Mouse (Mus musculus) heart, adult 18-20 months (tissue): ENCODE data around the gene Dis3. TPM values are rescaled to one million over a fixed set of nuclear protein-coding genes. Genes with fewer than 3 reads are reported as not detected.
A peak's percentile ranks its signal among the peaks of the same experiment; 100 is the strongest.
"Not testable (repeated sequence)": the region's sequence is repeated elsewhere in the genome, so short reads cannot be mapped to it uniquely, and the experiment has no call there.

ENCODE experiments used
- DNase-seq, 2 experiments: peaks; one replicate each; pipeline ENCODE4 v3.0.0; 2021 to 2022; ENCODE audit warnings: mixed read lengths in 1 of 2
- total RNA-seq, 2 experiments: library from RNA; stranded (reverse); gene quantifications; 2 replicates each; pipeline ENCODE4 v1.2.3; 2021

Gene Dis3
- total RNA-seq, 2 experiments from 2014 or later: 9.4 to 10.3 TPM

DNA sequence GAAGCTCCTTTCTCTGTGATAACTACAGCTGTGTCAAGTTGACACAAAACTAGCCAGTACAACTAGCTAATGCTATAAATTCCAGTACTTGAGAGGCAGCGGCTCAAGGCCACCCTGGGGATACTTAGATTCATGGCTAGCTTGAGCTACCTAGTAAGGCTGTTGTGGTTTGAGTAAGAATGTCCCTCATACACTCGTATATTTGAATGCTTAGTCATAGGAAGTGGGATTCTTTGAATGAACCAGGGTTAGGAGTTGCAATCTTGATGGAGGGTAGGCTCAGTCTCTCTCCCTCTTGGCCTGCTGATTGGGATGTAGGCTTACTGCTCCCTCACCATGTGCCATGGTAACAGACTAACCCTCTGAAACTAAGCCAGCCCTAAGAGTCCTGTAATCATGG lies 36.5 kb downstream of the Dis3 start:
- no peak for DNase-seq

DNA sequence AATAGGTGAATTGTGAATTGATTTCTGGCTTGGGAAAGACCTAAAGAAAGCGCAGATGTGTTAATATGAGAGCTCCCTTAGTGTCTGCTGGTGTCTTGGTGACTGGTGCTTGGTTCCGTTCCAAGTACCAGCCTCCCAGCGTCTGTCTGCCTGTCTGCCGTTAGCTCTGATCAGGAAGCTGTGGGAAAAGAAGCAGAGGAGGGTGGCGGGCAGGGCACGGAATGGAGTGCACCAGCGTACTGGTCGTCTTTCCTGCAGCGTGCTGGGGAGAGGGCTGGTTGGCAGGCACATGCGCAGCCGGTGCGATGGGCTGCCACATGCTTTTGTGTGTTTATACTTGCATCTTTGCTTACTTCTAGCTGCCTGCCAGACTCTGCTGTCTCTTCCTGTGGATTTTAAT lies 39.0 kb downstream of the Dis3 start:
- no peak for DNase-seq

DNA sequence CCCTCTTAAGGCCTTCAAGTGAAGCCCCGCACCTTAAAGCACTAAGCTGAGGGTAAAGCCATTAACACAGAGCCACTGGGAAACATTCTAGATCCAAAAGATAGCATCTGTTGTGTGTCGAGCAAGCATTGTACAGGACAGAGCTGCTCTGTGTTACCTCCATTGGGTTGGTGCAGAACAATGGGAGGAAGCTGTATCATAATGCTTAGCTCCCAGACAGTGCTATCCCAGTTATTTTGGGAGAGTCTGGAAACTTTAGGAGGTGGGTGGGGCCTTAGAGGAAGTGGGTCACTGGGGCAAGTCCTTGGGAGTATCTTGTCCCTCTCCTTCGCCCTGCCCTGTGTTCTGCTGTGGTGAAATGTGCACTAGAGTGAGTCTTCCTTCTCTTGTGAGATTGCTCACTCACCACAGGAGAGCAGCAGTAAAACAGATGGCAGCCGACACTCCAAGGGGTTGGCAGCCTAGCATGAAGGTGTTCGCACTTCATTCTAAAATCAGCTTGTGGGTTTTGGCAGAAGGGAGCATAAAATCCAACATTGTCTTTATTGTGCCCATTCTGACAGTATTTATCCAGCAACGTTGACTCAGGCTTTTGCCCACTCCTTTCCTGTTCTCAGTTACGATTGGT lies 40.5 kb downstream of the Dis3 start:
- DNase-seq: no peak

DNA sequence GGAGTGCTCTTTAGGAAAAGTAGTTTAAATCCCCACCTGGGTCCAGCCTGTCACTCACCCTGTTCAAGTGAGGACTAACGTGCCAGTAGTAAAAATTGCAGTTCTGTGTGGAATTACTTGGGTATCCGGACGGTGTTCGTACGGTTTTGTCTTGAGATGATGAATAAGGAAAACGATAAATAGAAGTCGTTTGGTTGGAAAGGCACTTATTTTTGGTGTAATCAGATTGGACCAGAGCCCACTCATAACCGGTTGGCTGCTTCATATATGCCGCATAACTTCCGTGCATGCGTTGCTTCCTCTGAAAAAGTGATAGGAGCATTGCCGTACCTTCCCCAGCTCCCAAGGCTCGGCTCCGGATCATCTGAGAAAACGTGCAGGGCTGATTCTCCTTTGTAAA lies 52.8 kb downstream of the Dis3 start:
- DNase-seq: peak in 1 of 2 experiments; percentile 13

DNA sequence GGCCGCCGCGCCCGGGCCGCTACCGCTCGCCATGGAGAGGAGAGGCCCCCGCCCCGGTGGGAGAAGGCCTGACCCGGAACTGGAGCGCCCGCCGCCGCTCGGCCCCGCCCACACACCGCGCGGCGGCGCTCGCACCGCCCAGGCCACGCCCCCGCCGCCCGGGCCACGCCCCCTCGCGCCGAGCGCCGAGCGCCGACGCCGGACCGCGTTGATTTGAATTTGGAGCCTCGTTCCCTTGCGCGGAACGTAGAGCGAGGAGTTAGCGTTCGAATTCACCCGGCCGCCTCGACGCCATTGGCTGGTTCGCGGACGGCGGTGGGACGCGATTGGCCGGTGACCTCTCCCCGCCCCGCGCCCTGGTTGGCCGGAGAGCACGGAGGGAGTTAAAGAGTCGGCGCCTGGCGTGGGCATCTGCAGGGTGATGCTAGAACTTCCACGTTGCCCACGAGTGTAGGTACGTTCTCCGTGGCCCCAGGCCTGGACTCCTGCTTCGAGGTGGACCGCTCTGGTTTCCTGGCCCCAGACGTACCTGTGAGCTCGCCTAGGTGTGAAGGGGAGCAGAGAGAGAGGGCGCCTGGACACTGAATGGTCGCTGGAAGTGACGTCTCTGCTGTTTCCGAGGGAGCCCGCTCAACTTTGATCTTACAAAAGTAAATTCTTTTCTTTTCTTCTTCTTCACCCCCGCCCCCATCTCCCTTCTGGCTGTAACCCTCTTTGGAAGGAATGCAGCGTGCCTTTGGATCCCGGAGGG lies 53.4 kb downstream of the Dis3 start, which contains the start of the genes Mzt1 and Bora:
Gene Mzt1 (minus strand): TSS at position 104 of the 751 bp plus-strand sequence.
Gene Bora (plus strand): TSS at position 192 of the 751 bp plus-strand sequence.
- DNase-seq: peak; percentile 90 to 94

DNA sequence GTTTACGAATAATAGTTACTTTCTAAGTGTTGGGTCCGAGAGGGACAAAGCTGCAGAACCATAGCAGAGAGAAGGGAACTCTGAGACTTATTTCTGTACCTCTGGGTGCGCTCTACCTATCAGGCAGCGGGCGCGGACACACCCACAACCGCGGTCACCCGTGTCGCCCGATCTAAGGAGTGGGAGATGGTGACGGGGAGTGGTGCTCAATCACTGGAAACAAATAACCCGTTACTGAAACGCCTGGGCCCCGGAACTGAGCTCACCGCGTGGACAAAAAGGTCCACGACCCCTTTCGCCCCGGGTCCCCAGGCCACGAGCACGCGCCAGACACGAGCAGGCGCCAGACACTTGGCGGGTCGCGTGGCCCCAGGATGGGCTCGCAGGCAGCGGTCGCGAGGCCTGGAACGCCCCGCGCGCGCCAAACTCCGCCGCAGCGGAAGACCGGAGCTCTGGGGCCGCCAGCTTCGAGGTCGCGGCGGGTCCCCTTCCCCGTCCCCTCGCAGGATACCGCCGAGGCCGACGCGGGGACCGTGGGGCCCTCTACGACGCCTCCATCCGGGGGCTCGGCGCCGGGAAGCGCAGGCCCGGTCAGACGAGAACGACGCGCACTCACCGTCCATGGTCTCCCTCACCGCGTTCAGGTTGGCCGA lies 54.1 kb downstream of the Dis3 start:
- no peak for DNase-seq

DNA sequence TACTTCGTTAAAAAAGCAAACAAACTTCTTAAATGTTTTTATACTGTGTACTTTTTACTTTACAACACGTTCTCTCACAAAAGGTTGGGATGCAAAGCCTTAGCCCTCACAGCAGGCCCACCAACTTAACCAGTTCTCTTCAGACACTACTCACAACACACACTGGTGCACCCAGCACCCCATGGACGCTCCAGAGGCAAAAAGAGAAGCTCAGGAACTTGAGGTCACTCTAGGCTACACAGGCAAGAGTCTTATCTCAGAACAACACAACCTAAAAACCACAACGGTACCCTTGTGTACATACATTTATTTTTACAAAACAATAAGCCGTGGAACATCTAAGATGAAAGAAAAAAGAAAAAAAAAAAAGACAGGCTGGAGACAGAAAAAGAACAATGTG lies 54.9 kb downstream of the Dis3 start:
- peak in 1 of 2 experiments; percentile 11 for DNase-seq

DNA sequence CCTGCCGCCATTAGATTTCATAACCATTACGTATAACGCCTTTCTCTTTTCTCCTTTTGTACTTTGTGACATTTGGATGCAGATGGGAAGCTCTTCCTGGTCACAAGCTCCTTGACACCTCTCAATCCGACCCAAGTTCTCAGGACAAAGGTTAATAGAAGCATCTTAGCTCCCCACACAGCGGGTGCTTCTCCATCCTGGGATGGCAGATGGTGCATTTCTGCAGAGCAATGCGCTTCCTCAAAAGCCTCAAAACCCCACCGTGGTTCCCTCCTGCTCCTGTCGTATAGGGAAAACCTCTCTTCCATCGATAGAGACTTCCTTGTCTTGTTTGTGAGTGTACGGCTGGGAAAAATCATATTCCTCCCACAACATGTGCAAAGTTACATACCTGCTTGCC lies 55.5 kb downstream of the Dis3 start:
- no peak for DNase-seq

DNA sequence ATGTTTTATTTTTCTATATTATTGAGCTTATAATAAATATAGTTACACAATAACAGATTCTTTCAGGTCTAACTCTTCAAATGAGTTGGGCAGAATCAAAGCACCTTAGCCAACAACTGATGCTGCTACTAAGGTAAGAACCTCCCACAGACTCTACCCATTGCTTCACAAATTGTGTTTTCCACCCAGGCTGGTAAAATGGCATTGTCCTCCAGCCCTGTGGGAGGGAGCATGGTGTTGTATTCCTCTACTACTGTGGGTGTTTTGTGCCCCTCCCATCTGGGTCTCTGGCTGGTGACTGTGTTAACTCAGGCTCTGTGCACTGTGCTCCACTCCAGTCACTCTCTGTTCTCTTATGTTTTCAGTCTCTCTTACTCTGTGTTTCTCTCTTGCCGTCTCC lies 56.1 kb downstream of the Dis3 start:
- no peak for DNase-seq

DNA sequence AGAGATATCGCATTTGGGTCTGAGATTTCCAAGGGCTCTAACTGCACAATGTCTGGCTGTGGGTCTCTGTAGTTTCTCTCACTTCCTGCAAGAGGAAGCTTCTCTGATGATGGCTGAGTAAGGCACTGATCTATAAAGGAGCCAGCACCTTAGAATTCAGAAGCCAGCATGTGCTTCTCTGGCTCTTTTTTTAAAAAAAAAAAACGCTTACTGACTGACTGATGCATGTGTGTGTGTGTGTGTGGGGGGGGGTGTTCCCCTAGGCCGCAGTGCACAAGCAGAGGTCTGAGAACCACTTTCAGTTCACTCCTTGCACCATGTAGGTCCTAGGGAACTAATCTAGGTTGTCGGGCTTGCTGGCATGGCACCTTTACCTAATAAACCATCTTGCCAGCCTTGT lies 58.2 kb downstream of the Dis3 start:
- no peak for DNase-seq

DNA sequence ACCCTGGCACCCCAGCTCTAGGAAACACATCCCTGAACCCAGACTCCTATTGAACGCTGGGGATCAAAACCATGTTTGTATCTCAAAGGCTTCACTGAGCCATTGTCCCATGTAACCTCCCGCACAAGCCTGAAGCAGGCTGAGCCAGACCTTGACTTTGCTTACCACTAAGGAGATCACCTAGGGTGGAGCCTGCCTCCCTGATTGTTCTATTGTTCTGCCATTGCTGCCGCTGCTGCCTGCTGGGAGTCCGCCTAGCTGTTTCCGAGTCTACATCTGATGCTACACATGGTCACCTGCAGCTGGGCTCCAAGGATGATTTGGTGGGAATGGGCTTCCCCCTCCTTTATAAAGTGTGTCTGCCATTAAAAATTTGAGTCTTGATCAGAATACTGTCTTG lies 60.3 kb downstream of the Dis3 start:
- not testable (repeated sequence) for DNase-seq

DNA sequence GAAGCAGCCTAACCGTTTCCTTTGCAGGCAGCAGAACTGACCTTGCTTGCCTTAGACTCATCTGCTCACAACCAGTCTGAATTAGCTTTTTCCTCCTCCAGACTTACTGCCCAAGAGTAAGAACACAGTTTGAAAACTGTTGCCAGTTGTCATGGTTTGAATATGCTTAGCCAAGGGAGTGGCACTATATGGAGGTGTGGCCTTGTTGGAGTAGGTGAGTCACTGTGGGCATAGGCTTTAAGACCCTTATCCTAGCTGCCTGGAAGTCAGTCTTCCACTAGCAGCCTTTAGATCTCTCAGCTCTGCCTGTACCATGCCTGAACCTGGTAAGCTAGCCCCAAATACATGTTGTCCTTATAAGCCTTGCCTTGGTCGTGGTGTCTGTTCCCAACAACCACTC lies 61.9 kb downstream of the Dis3 start:
- no peak for DNase-seq

DNA sequence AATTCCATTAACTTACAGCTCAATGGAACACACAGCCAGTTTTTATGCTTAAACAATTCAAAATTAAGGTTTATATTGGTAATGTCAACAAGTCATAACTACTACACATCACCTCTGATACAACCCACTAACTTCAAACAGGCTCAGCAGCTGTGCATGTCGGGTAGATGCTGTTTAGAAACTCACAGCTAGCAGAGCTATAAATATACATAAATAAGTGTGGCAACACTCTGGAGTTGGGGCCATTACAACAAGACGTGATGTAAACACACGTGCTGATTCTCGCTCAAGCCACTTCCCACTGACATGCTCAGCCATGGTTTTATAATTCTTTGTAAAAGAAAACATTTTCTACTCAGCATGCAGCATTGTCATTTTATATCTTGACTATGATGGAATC lies 63.5 kb downstream of the Dis3 start:
- DNase-seq: no peak

DNA sequence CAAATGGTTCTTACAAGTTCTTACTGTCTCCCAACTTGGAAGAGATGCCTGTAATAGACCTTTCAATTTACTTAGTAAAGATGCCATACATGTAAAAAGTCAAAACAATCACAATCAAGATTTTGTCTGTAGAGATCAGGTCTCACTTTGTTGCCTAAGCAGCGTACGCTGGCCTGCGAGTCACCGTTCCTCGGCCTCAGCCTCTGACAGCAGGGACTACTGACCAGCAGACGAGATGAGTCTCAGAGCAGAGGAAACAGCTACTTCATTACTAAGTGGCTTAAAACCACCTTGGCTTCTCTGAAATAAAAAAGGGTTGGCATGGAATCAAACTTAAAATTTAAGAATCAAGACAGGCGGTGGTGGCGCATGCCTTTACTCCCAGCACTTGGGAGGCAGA lies 64.7 kb downstream of the Dis3 start:
- not testable (repeated sequence) for DNase-seq

DNA sequence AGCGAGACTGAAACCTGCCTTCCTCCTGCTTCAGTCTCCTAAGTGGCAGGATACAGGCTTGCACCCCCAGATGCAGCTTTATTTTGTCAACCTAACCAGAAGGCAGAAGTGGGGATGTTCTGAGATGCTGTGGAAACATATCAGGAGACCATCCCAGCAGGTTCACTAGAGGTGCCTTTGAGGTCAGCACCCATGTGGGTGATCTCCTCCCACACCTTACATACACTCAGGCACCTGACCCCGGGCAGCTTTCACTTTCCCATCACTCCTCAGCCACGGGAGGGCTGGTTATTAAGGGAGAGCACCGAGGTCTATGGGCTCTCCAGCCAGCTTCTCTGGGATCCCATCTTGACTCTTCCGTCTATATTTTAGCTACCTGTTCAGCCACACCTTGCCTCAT lies 67.0 kb downstream of the Dis3 start:
- DNase-seq: no peak

DNA sequence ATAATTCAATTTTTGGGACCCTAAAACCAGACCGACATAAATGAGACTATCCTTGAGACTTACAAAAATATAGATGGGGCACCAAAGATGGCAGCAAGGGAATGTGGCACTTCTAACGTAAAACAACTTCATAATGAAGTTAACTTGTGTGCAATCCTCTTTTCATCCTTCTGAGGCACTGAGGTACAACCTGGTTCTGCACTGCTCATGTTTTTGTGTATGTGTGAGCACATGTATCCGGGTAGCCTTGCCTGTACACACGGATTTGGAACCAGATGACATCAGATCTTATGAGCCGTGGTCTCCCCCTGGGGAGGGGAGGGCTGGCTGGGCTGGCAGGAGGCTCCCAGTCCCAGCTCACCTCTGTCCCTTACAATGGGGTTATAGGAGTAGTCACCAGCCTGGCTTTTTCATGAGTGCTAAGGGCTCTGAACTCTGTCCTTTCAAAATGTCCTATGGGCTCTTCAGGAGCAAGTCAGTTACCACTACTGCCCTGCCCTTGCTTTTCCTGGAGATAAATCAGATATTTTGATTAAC lies 68.2 kb downstream of the Dis3 start:
- DNase-seq: no peak

DNA sequence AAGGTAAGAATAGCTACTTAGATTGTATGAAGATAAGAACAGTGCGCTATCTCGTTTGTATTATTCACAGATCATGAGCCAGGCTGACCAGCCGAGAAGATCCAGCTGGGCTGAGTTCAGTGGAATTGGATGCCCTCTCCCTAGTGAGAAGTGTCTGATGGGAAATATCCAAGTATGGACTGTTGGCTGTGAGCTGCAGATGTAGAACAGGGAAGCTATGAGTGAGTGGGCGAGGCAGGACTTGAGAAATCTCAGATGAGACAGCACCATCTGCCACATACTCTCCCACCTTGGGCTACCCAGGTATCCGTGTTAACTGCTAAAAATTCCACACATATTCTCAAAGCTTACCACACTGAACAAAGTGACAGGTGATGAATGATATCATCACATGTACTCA lies 69.6 kb downstream of the Dis3 start:
- no peak for DNase-seq

Other genes starting within 250 kb of the Dis3 start
- 1 to 10 TPM; 3.8 to 6.5 TPM for gene Rpl36a-ps1, start 105.5 kb downstream of the Dis3 start, total RNA-seq
- 10 to 100 TPM; 41.4 to 46.5 TPM for gene Mzt1, start 53.6 kb downstream of the Dis3 start, total RNA-seq
- gene Bora, start 53.5 kb downstream of the Dis3 start, total RNA-seq: under 1 TPM; 0.57 to 0.64 TPM
- 1 to 10 TPM; 7.7 to 8.3 TPM for gene Pibf1, start 346 bp downstream of the Dis3 start, total RNA-seq
- 1 to 10 TPM in 1 of 2 experiments, under 1 TPM in 1; 0.45 to 1.4 TPM for gene Klf5, start 198.9 kb upstream of the Dis3 start, total RNA-seq